10 mouse cellular contexts compared by ENCODE assay signal in the genomic region with DNA sequence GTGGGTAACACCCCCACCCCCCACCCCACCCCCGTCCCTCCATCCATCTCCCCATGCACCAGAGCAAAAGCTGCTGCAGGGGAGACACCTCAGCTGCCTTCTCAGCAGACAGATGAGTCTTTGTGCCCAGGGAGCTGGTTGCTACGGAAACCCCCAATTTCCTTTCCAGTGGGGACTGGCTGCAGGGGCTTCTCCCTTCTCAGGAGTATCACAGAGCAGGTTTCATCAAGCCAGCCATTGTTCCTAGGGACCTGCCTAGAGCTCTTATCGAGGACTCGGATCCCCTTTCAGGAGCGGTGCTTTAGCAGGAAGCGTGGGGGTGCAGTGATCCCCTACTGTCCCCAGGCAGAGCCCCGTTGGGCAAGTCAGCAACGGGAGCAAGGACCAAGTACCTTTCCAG. TPM values are rescaled to one million over a fixed set of nuclear protein-coding genes. Genes with fewer than 3 reads are reported as not detected.
A peak's percentile ranks its signal among the peaks of the same experiment; 100 is the strongest.
DNase-seq lines count a peak whose midpoint lies in the region; ATAC-seq and TF ChIP-seq lines count a peak whose summit lies in the region.
"Had no signal": no experiment of that assay in that cellular context is flagged by ENCODE, and none has a peak within 500 bp of the region (broad histone marks: within the 10 kb centered on the region; RNA-seq: fewer than 3 reads in every experiment).

No protein-coding gene starts in this region.

- peaks cover 48% of the 10 kb centered on the region for H3K36me3 ChIP-seq in lung, embryonic 14.5 days (ENCODE audit: insufficient read depth)
- peaks cover 6% of the 10 kb centered on the region; the same call in 1 of the 2 replicates for H3K36me3 ChIP-seq in forebrain, embryonic 11.5 days (ENCODE audit: control insufficient read depth, insufficient read depth, low read length)
- H3K36me3 ChIP-seq in limb, embryonic 10.5 days = peaks cover 63% of the 10 kb centered on the region
- H3K36me3 ChIP-seq in neural tube, embryonic 14.5 days (ENCODE audit: control insufficient read depth, insufficient read depth, low read length) = peaks cover 32% of the 10 kb centered on the region

- no peak for TF ChIP-seq CTCF in lung, embryonic 14.5 days (IDR thresholded peaks at IDR 0.05; ENCODE audit: low read depth)

- DNase-seq in lung, embryonic 14.5 days = peak; percentile 50
- no peak for DNase-seq in lung, postnatal 36 days
- peak; percentile 72 for DNase-seq in forebrain, embryonic 11.5 days (ENCODE audit: low spot score)
- DNase-seq in limb, embryonic 10.5 days (ENCODE audit: low spot score) = no peak
- no peak for DNase-seq in adrenal gland, postnatal 10 days
- no peak for DNase-seq in kidney, adult 11 months
- no peak for DNase-seq in lung, postnatal 10 days
- DNase-seq: lung, postnatal 4 days had no signal

- no peaks in the 10 kb centered on the region for H3K4me1 ChIP-seq in lung, embryonic 14.5 days (ENCODE audit: insufficient read depth)
- peaks cover 20% of the 10 kb centered on the region for H3K4me1 ChIP-seq in forebrain, embryonic 11.5 days (replicated peaks; ENCODE audit: control insufficient read depth, insufficient read depth, low read length)
- peaks cover 36% of the 10 kb centered on the region for H3K4me1 ChIP-seq in limb, embryonic 10.5 days
- H3K4me1 ChIP-seq in neural tube, embryonic 14.5 days (ENCODE audit: control insufficient read depth, insufficient read depth, low read length) = peaks cover 9% of the 10 kb centered on the region; the same call in 1 of the 2 replicates

- no peak overlapping the region for H3K4me2 ChIP-seq in lung, embryonic 14.5 days
- H3K4me2 ChIP-seq in forebrain, embryonic 11.5 days (ENCODE audit: low read depth, low read length, severe bottlenecking) = no peak overlapping the region
- H3K4me2 ChIP-seq in neural tube, embryonic 14.5 days (ENCODE audit: low read depth, low read length) = no peak overlapping the region; the same call in 1 of the 2 replicates

- peak overlapping the region; percentile 50; the same call in 1 of the 2 replicates for H3K27ac ChIP-seq in lung, embryonic 14.5 days (ENCODE audit: low read depth)
- H3K27ac ChIP-seq in forebrain, embryonic 11.5 days (ENCODE audit: low read depth, low read length) = peak overlapping the region; percentile 82
- peak overlapping the region; percentile 75 for H3K27ac ChIP-seq in limb, embryonic 10.5 days
- peak overlapping the region; percentile 79 for H3K27ac ChIP-seq in neural tube, embryonic 14.5 days (ENCODE audit: low read depth, low read length)

- 64% methylated on average over 8 of the region's 8 CpGs for WGBS in lung, embryonic 14.5 days
- 46% methylated on average over 8 of the region's 8 CpGs for WGBS in forebrain, embryonic 11.5 days
- WGBS in limb, embryonic 10.5 days = 87% methylated on average over 8 of the region's 8 CpGs
- 37% methylated on average over 8 of the region's 8 CpGs for WGBS in neural tube, embryonic 14.5 days

- no peaks in the 10 kb centered on the region for H3K27me3 ChIP-seq in lung, embryonic 14.5 days (ENCODE audit: insufficient read depth, low read length)
- no peaks in the 10 kb centered on the region for H3K27me3 ChIP-seq in forebrain, embryonic 11.5 days (ENCODE audit: control insufficient read depth, insufficient read depth, low read length)
- H3K27me3 ChIP-seq in limb, embryonic 10.5 days (ENCODE audit: low read depth, poor library complexity, severe bottlenecking) = peaks cover 5% of the 10 kb centered on the region; the same call in 1 of the 2 replicates
- H3K27me3 ChIP-seq in neural tube, embryonic 14.5 days (ENCODE audit: control insufficient read depth, insufficient read depth, low read length) = no peaks in the 10 kb centered on the region

- no peak overlapping the region for H3K4me3 ChIP-seq in lung, embryonic 14.5 days (ENCODE audit: low read depth, low read length)
- no peak overlapping the region for H3K4me3 ChIP-seq in forebrain, embryonic 11.5 days (ENCODE audit: low read depth, low read length)
- H3K4me3 ChIP-seq in limb, embryonic 10.5 days = no peak overlapping the region
- no peak overlapping the region for H3K4me3 ChIP-seq in neural tube, embryonic 14.5 days (ENCODE audit: low read depth, low read length)

- H3K9me3 ChIP-seq in lung, embryonic 14.5 days (ENCODE audit: low read depth, low read length) = no peaks in the 10 kb centered on the region
- H3K9me3 ChIP-seq in forebrain, embryonic 11.5 days (ENCODE audit: control insufficient read depth, low read length) = no peaks in the 10 kb centered on the region
- no peaks in the 10 kb centered on the region for H3K9me3 ChIP-seq in limb, embryonic 10.5 days (replicated peaks)
- H3K9me3 ChIP-seq in neural tube, embryonic 14.5 days (ENCODE audit: control insufficient read depth, low read length) = no peaks in the 10 kb centered on the region

- no peak overlapping the region for H3K9ac ChIP-seq in lung, embryonic 14.5 days
- H3K9ac ChIP-seq in forebrain, embryonic 11.5 days (ENCODE audit: low read length) = peak overlapping the region; percentile 27
- H3K9ac ChIP-seq in neural tube, embryonic 14.5 days (replicated peaks; ENCODE audit: low read depth, low read length) = peak overlapping the region; percentile 16; the same call in 1 of the 2 replicates

- ATAC-seq in lung, embryonic 14.5 days (ENCODE audit: insufficient read depth) = peak; percentile 14; the same call in 1 of the 2 replicates
- peak; percentile 53 for ATAC-seq in forebrain, embryonic 11.5 days (replicated peaks; ENCODE audit: low FRiP score)
- ATAC-seq in neural tube, embryonic 14.5 days (ENCODE audit: low read depth) = peak; percentile 32; the same call in 1 of the 2 replicates

RNA-seq across cellular contexts. Expression of a gene that starts 10.8 kb away (rescaled TPM):
- 6.0 and 7.1 TPM in 2 replicates for polyA plus RNA-seq in lung, embryonic 14.5 days (2014; fragmentation: Nextera tagmentation; extraction: Ambion mirVana)
- 9.3 and 10.6 TPM in 2 replicates for polyA plus RNA-seq in forebrain, embryonic 11.5 days (2014; fragmentation: Nextera tagmentation; extraction: Ambion mirVana)
- 5.2 and 5.7 TPM in 2 replicates for polyA plus RNA-seq in limb, embryonic 10.5 days (2016; fragmentation: Nextera tagmentation; extraction: Ambion mirVana)
- polyA plus RNA-seq in neural tube, embryonic 14.5 days (2014; fragmentation: Nextera tagmentation; extraction: Ambion mirVana) = 13.3 and 18.0 TPM in 2 replicates
- total RNA-seq in adrenal gland, postnatal 10 days (2021) = 1 to 10 TPM; 3.5 to 3.7 TPM

RNA-seq across cellular contexts. Expression of a gene that starts 11.1 kb away (rescaled TPM):
- 315 and 325 TPM in 2 replicates for polyA plus RNA-seq in lung, embryonic 14.5 days (2014; fragmentation: Nextera tagmentation; extraction: Ambion mirVana)
- 378 and 386 TPM in 2 replicates for polyA plus RNA-seq in forebrain, embryonic 11.5 days (2014; fragmentation: Nextera tagmentation; extraction: Ambion mirVana)
- 351 and 426 TPM in 2 replicates for polyA plus RNA-seq in limb, embryonic 10.5 days (2016; fragmentation: Nextera tagmentation; extraction: Ambion mirVana)
- polyA plus RNA-seq in neural tube, embryonic 14.5 days (2014; fragmentation: Nextera tagmentation; extraction: Ambion mirVana) = 276 and 304 TPM in 2 replicates
- 100 to 1,000 TPM; 145 TPM for total RNA-seq in adrenal gland, postnatal 10 days (2021)

RNA-seq across cellular contexts. Expression of a gene that starts 13.2 kb away (rescaled TPM):
- 0.37 and 0.79 TPM in 2 replicates for polyA plus RNA-seq in lung, embryonic 14.5 days (2014; fragmentation: Nextera tagmentation; extraction: Ambion mirVana)
- polyA plus RNA-seq in forebrain, embryonic 11.5 days (2014; fragmentation: Nextera tagmentation; extraction: Ambion mirVana) = 1.3 and 1.4 TPM in 2 replicates
- 0.75 and 1.8 TPM in 2 replicates for polyA plus RNA-seq in limb, embryonic 10.5 days (2016; fragmentation: Nextera tagmentation; extraction: Ambion mirVana)
- polyA plus RNA-seq in neural tube, embryonic 14.5 days (2014; fragmentation: Nextera tagmentation; extraction: Ambion mirVana) = 7.7 and 14.5 TPM in 2 replicates
- 1 to 10 TPM; 4.7 to 5.3 TPM for total RNA-seq in adrenal gland, postnatal 10 days (2021)
- total RNA-seq: hematopoietic stem cell, adult 5-6 weeks had no signal

RNA-seq across cellular contexts. Expression of a gene that starts 43.2 kb away (rescaled TPM):
- polyA plus RNA-seq in lung, embryonic 14.5 days (2014; fragmentation: Nextera tagmentation; extraction: Ambion mirVana) = 7.5 and 9.0 TPM in 2 replicates
- 6.3 and 7.6 TPM in 2 replicates for polyA plus RNA-seq in forebrain, embryonic 11.5 days (2014; fragmentation: Nextera tagmentation; extraction: Ambion mirVana)
- 6.8 and 9.7 TPM in 2 replicates for polyA plus RNA-seq in limb, embryonic 10.5 days (2016; fragmentation: Nextera tagmentation; extraction: Ambion mirVana)
- polyA plus RNA-seq in neural tube, embryonic 14.5 days (2014; fragmentation: Nextera tagmentation; extraction: Ambion mirVana) = 12.6 and 13.1 TPM in 2 replicates
- total RNA-seq in adrenal gland, postnatal 10 days (2021) = 10 to 100 TPM; 29.0 to 33.4 TPM

Comparison
In these comparisons a context has a peak if more than half of its experiments do, and no peak if none do; other contexts are left out.
1. DNase-seq: peak in lung, embryonic 14.5 days (single experiment) and forebrain, embryonic 11.5 days (single experiment); none in lung, postnatal 36 days (single experiment), limb, embryonic 10.5 days (single experiment), adrenal gland, postnatal 10 days (single experiment), kidney, adult 11 months (single experiment) and lung, postnatal 10 days (single experiment).
2. Peak in every context shown above with its lines, with median percentiles within 50 percentile points of each other: ATAC-seq and H3K27ac ChIP-seq.